Mouse (Mus musculus): Measurements from ENCODE around the gene Acsbg2.

DNA sequence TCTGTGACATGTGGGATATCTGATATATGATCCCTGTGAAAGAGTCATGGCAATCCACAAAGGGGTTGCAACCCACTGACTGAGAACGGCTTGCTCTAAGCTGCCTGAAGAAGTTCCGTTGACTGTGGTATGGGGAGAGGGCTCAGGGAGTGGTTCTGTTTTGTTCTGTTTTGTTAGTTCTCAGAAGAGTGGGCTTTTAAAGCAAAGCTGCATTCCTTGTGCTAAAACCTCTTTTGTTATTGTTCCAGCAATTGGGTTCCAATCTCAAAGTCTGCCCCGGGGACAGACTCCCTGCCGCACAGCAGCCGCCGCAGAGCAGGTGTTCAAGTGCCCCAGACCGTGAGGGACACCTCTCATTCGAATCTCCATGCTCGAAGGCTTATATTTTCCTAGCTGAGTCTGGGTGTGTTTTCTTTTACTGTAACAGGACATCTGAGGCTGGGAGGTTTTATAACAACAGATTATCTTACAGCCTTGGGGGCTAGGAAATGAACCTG is 4.7 kb downstream of the Acsbg2 start:
- TF ChIP-seq CTCF (IDR thresholded peaks at IDR 0.05; ENCODE audit: low read depth, low read length) (no peak), POLR2A (IDR thresholded peaks at IDR 0.05; ENCODE audit: extremely low read depth, insufficient read depth, low read length) (no peak)

Data from liver, adult 2 months (tissue).